Mouse (Mus musculus) heart, embryonic 10.5 days (tissue): ENCODE data around the gene Col20a1. TPM values are rescaled to one million over a fixed set of nuclear protein-coding genes. Genes with fewer than 3 reads are reported as not detected.

ENCODE experiments used
- DNase-seq: peaks from one replicate; pipeline ENCODE4 v3.0.0-alpha.2; 2017; ENCODE audit warnings: low spot score
- H3K27ac ChIP-seq: fragments of 300-500 bp; sonication (generic); 2 replicates; pipeline ENCODE4 v1.5.1; 2016; ENCODE audit warnings: mild to moderate bottlenecking
- H3K27me3 ChIP-seq: fragments of 300-500 bp; sonication (generic); 2 replicates; pipeline ENCODE4 v1.6.1; 2016; ENCODE audit warnings: mild to moderate bottlenecking; ENCODE audit not compliant: poor library complexity, insufficient read depth, severe bottlenecking
- H3K36me3 ChIP-seq: fragments of 300-500 bp; sonication (generic); 2 replicates; pipeline ENCODE4 v1.6.1; 2016; ENCODE audit warnings: mild to moderate bottlenecking, moderate library complexity
- H3K4me1 ChIP-seq: fragments of 300-500 bp; sonication (generic); 2 replicates; pipeline ENCODE4 v1.6.1; 2016; ENCODE audit warnings: mild to moderate bottlenecking
- H3K4me3 ChIP-seq: fragments of 300-500 bp; sonication (generic); 2 replicates; pipeline ENCODE4 v1.5.1; 2016; ENCODE audit warnings: mild to moderate bottlenecking, moderate library complexity
- H3K9me3 ChIP-seq: fragments of 300-500 bp; sonication (generic); 2 replicates; pipeline ENCODE4 v1.6.1; 2016; ENCODE audit warnings: mild to moderate bottlenecking, moderate library complexity
- WGBS: fragments of 180-500 bp; shearing (Covaris S2); methylation state at CpG from one replicate; pipeline ENCODE4 v1.1.7; 2016; 5-methylcytosine and 5-hydroxymethylcytosine counted together
- polyA plus RNA-seq: library from polyadenylated mRNA; unstranded; fragments of >200 nt; fragmentation: Nextera tagmentation; extraction: Ambion mirVana; gene quantifications from 2 replicates; pipeline ENCODE4 v1.2.1, GENCODE M21; 2016

The Col20a1 gene
- polyA plus RNA-seq, 1 experiment from 2014 or later: 0.20 TPM

DNA sequence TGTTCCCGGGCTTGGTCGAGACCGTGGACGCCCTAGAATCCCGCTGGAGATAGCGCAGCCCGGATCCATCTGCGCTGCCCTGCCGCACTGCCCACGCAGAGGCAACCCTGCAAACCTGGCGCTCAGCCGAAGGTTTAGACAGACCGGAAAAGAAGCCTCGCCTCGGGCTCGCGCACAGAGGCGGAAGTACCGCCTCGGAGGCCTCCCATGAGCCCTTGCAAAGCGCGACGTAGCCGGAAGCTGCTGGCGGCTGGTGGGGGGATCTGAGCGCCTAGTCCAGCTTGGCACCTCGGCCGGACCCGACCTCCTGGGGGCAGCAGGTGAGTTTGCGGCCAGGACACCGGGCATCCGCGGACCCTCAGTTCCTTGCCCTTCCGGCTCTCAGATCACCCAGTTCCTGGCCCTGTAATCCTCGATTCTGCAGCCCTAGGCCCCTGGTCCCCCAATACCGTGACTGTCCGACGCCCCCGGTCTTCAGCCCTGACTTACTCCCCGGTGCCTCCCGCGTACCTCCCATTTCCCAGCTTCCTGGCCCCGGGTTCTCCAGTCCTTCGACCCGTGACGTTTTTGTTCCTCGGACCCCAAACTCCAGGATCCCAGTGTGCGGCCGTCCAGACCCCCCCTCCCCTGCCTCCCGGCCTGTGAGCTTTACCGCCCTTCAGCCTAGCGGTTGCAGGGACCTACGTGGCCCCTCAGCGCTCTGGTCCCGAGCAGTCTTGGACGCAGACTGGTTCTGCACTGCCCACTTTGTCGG lies 19.1 kb upstream of the Col20a1 start, which contains the start of gene Arfgap1:
TSS of gene Arfgap1 (plus strand) at position 216 of the 754 bp plus-strand sequence.
- peaks cover 32% of the 10 kb centered on the region for H3K36me3 ChIP-seq
- peak; percentile 96 for DNase-seq
- peaks cover 33% of the 10 kb centered on the region for H3K4me1 ChIP-seq
- peak within 1 kb of the TSS; percentile 95 for H3K27ac ChIP-seq
- peak within 1 kb of the TSS; percentile 96 for H3K4me3 ChIP-seq
- WGBS: under 1% methylated on average over 57 of the region's 57 CpGs
- no peaks in the 10 kb centered on the region for H3K27me3 ChIP-seq
- H3K9me3 ChIP-seq: no peaks in the 10 kb centered on the region

DNA sequence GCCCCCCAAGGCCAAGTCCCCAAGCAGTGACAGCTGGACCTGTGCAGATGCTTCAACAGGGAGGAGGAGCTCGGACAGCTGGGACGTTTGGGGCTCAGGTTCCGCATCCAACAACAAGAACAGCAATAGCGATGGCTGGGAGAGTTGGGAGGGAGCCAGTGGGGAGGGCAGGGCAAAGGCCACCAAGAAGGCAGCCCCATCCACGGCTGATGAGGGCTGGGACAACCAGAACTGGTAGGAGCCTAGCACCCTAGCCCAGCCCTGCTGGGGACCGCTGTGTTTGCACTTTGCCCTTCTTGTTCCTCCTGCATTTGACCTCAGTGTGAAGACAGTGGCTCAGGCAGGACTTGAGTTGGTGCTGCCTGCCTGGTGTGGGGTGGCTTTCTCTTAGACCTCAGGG lies 5.2 kb upstream of the Col20a1 start:
- Histone ChIP-seq H3K27me3 (no peaks in the 10 kb centered on the region), H3K9me3 (no peaks in the 10 kb centered on the region), H3K27ac (no peak overlapping the region), H3K4me1 (0 out of 2 replicates have a peak, but pooled peaks cover 2% of the 10 kb centered on the region), H3K36me3 (peaks cover 73% of the 10 kb centered on the region), H3K4me3 (no peak overlapping the region)
- WGBS: 93% methylated on average over 6 of the region's 6 CpGs
- DNase-seq: no peak

DNA sequence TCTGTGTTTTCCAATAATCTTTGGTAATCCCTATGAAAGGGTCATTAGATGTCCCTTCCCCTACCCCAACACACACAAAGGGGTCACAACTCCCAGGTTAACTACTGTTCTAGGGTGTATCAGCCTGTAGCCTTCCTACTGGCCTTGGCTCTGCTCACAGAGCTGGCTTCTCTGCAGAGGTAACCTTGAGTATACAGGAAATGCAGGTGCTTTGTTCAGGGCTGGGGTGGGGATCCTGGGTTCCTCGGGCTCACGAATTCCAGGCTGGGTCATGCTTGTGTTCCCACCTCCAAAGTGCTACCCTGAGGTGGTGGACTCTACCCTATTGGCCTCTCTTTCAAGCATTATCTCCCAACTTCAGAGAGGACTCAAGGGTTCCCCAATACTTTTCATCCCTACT lies 700 bp upstream of the Col20a1 start:
- Histone ChIP-seq H3K4me1 (peaks cover 22% of the 10 kb centered on the region), H3K27me3 (no peaks in the 10 kb centered on the region), H3K9me3 (no peaks in the 10 kb centered on the region), H3K4me3 (no peak overlapping the region), H3K27ac (no peak overlapping the region), H3K36me3 (peaks cover 28% of the 10 kb centered on the region)
- WGBS: 88% methylated on average over 2 of the region's 2 CpGs
- DNase-seq: no peak

DNA sequence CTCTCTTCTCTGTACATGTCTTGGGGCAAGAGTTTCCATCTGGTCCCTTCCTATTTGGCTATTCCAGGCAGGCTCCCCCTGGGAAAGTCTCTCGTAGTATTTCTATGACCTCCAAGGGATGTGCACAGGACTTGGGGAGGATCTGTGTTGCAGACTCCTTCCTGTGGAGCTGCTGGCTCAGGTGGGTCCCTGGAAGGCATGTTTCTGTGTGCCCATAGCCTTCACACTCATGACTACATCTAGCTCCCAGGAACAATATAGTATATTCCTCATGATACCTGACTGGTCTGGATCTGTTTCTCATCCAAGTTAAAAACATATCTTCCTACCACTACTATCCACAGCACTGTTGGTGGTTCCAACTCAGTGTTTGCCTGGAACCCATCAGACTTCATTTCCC lies 666 bp downstream of the Col20a1 start:
- H3K36me3 ChIP-seq: peaks cover 14% of the 10 kb centered on the region
- H3K4me3 ChIP-seq: no peak overlapping the region
- WGBS: 87% methylated on average over 1 of the region's 1 CpGs
- no peak for DNase-seq
- H3K9me3 ChIP-seq: no peaks in the 10 kb centered on the region
- H3K27me3 ChIP-seq: no peaks in the 10 kb centered on the region; the same call in 1 of the 2 replicates
- H3K27ac ChIP-seq: no peak overlapping the region
- peaks cover 22% of the 10 kb centered on the region for H3K4me1 ChIP-seq

DNA sequence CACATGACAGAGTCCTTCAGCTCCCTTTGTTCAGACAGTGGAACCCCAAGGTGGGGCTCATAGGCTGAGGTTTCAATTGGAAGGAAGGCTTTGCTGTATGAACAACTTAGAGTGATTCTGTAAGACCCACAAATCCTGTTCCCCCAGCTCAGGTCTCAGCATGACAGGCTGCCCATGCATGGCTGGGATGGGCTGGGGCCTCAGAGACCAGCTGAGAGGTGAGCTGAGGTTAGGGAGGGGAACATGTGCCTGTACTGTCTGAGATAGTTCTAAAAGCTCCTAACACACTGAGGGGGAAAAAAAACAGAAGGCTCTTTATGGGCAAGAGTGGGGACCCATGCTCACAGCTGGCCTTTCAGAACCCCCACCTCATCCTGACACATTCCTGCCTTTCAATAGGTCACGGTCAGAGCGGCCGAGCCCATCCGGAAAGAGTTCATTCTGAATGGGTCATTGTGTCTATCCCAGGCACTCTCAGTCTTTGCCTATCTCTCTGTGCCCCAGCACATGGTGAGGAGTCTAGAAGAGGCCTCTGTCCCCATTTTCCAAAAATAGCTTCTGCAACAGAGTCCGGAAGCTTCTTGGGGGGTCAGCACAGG lies 1.2 kb downstream of the Col20a1 start:
- H3K27ac ChIP-seq: peak overlapping the region; percentile 59
- DNase-seq: no peak
- H3K27me3 ChIP-seq: no peaks in the 10 kb centered on the region; the same call in 1 of the 2 replicates
- no peak overlapping the region for H3K4me3 ChIP-seq
- 53% methylated on average over 5 of the region's 5 CpGs for WGBS
- H3K4me1 ChIP-seq: peaks cover 22% of the 10 kb centered on the region
- H3K9me3 ChIP-seq: no peaks in the 10 kb centered on the region
- H3K36me3 ChIP-seq: peaks cover 9% of the 10 kb centered on the region; the same call in 1 of the 2 replicates

DNA sequence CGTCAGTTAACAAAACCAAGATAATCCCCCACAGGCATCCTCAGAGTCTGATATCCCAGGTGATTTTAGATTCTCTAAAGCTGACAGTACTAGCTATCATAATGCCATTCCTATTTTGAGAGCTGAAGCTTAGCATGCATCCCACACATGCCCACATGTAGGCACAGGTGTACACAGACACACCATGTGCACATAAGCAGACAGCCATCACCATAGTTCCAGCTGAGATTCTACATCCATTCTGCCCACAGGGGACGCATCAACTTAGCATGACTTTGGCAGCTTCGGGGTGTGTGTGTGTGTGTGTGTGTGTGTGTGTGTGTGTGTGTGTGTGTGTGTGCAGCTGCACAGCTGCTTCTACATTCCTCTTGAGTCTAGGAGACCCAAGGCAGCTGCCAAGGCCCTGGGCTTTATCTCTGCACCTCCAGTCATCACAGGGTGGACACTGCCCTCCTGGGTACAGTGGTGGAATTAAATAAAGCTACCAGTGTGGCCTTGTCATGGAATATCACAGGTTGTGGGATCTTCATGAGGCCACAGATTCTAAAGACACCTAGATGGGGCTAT lies 2.1 kb downstream of the Col20a1 start:
- no peak for DNase-seq
- peaks cover 27% of the 10 kb centered on the region for H3K4me1 ChIP-seq
- H3K4me3 ChIP-seq: no peak overlapping the region
- no peaks in the 10 kb centered on the region; the same call in 1 of the 2 replicates for H3K27me3 ChIP-seq
- WGBS: 73% methylated on average over 3 of the region's 3 CpGs
- no peaks in the 10 kb centered on the region for H3K9me3 ChIP-seq
- H3K36me3 ChIP-seq: no peaks in the 10 kb centered on the region
- H3K27ac ChIP-seq: no peak overlapping the region

DNA sequence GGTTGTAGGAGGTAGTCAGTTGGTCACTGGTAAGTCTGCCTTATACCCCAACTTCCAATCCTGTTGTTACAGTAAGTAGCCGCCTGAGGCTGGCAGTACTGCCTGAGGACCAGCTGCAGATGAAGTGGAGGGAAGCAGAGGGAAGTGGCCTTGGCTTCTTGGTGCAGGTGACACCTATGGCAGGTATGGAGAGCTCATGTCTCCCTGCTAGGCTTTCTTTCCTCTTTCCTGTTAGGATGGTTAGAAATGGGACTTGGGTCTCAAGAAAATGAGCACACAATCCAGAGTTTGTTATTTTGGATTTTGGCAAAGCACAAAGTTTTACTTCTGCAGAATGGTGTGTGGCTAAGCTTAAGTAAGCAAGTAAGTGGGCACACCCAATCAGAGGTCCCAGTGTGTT lies 2.6 kb downstream of the Col20a1 start:
- Histone ChIP-seq H3K4me3 (no peak overlapping the region), H3K27me3 (peaks cover 3% of the 10 kb centered on the region; the same call in 1 of the 2 replicates), H3K9me3 (no peaks in the 10 kb centered on the region), H3K36me3 (no peaks in the 10 kb centered on the region), H3K27ac (no peak overlapping the region), H3K4me1 (peaks cover 27% of the 10 kb centered on the region)
- WGBS: 74% methylated on average over 1 of the region's 1 CpGs
- no peak for DNase-seq

DNA sequence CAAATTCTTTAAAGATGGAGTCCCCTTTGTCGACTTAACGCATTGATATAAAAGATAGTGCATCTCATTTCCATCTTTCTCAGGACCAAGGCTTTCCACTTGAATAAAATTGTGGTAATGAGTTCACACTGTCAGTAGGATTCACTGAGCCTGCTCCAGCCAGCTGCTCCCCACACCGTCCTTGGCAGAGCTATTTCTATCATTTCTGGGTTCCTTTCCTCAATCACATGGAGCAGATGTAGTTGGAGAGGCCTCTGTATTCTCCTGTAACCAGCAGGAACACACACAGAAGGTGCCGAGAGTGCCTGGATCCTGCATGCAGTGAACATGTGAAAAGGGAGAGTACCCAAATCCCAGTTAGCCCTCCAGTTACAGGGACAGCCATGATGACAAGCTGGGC lies 4.0 kb downstream of the Col20a1 start:
- Histone ChIP-seq H3K4me1 (peaks cover 27% of the 10 kb centered on the region), H3K27ac (no peak overlapping the region), H3K27me3 (peaks cover 17% of the 10 kb centered on the region; the same call in 1 of the 2 replicates), H3K4me3 (no peak overlapping the region), H3K36me3 (no peaks in the 10 kb centered on the region), H3K9me3 (no peaks in the 10 kb centered on the region)
- WGBS: 68% methylated on average over 4 of the region's 4 CpGs
- no peak for DNase-seq

DNA sequence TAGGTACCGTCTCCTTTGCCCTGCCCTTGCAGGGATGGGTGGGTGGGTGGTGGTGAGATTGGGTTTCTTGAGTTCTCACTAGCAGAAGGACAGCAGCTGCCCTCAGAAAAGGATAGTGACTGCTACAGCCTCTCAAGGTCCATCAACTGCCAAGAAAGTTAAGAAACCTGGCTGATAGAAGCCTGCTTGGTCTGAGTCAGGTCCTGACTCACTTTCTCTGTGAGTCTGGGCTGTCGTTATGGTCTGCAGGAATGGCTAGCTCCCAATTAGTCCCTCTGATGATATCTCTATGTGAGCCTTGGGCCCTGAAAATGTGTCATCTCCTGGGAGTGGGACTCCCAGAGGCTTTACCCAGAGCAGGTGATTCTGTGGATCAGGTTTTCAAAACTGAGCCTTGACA lies 8.0 kb downstream of the Col20a1 start:
- WGBS: 70% methylated on average over 2 of the region's 2 CpGs
- Histone ChIP-seq H3K27ac (no peak overlapping the region), H3K27me3 (peaks cover 30% of the 10 kb centered on the region; the same call in 1 of the 2 replicates), H3K36me3 (no peaks in the 10 kb centered on the region), H3K4me1 (0 out of 2 replicates have a peak, but pooled peaks cover 5% of the 10 kb centered on the region), H3K9me3 (no peaks in the 10 kb centered on the region), H3K4me3 (no peak overlapping the region)
- no peak for DNase-seq

DNA sequence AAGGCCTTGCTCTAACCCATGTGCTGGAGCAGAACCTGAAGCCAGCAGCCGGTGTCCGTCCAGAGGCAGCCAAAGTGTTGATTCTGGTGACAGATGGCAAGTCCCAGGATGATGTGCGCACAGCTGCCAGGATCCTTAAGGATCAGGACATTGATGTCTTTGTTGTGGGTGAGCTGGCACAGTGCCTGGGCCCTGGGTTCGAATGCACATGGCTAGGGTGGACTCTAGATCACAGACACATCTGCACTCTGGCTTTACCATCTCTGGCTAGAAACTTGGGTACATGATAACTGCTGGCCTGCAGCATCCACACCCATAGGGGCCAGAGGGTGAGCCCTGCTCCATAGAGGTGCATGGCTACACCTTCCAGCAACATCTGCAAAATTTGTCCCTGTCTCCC lies 9.1 kb downstream of the Col20a1 start:
- no peak for DNase-seq
- Histone ChIP-seq H3K36me3 (no peaks in the 10 kb centered on the region), H3K27me3 (peaks cover 40% of the 10 kb centered on the region)

DNA sequence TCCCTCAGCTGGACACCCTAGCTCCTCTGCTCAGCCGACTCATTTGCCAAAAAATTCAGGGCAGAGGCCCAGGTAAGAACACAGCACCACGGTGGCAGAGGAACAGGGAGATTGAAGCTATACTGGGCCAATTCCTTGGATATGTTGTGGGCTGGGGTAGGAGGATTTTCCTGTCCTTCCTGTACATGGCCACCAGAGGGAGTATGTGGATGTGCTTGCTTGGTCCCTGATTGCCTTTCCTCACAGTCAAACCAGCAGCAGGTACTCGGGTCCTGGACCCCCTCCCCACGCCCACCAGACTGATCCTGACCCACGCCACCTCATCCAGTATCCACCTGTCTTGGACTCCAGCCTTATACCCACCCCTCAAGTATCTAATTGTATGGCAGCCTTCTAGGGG lies 10.1 kb downstream of the Col20a1 start:
- Histone ChIP-seq H3K27ac (no peak overlapping the region), H3K36me3 (no peaks in the 10 kb centered on the region), H3K9me3 (no peaks in the 10 kb centered on the region), H3K27me3 (peaks cover 50% of the 10 kb centered on the region), H3K4me1 (0 out of 2 replicates have a peak, but pooled peaks cover 5% of the 10 kb centered on the region), H3K4me3 (no peak overlapping the region)
- WGBS: 15% methylated on average over 5 of the region's 5 CpGs
- no peak for DNase-seq

More for the DNA sequence above, 9.1 kb downstream of the Col20a1 start:
- 80% methylated on average over 4 of the region's 4 CpGs for WGBS
- H3K27ac ChIP-seq: no peak overlapping the region
- H3K4me3 ChIP-seq: no peak overlapping the region
- no peaks in the 10 kb centered on the region for H3K9me3 ChIP-seq
- H3K4me1 ChIP-seq: 0 out of 2 replicates have a peak, but pooled peaks cover 5% of the 10 kb centered on the region

DNA sequence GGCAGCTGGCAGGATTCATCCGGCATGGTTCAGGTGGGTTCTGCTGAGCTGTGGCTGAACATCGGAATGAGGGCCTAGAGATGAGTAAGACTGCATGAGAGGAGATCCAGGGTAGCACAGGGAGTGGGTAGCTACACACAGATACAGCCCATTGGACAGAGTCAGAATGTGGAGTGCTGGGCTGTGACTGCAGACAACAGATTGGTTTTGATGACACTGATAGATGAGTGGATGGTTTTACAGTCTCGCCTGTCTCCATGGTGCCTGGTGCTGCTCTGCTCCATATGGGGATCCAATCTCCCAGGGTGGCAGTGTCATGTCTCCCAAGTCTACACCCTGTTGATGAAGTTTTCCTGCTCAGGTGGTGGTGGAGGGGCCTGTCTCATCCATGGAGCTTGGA lies 10.6 kb downstream of the Col20a1 start:
- Histone ChIP-seq H3K36me3 (no peaks in the 10 kb centered on the region), H3K9me3 (no peaks in the 10 kb centered on the region), H3K4me1 (0 out of 2 replicates have a peak, but pooled peaks cover 5% of the 10 kb centered on the region), H3K4me3 (no peak overlapping the region), H3K27me3 (peaks cover 55% of the 10 kb centered on the region), H3K27ac (no peak overlapping the region)
- DNase-seq: no peak
- WGBS: 72% methylated on average over 3 of the region's 3 CpGs

DNA sequence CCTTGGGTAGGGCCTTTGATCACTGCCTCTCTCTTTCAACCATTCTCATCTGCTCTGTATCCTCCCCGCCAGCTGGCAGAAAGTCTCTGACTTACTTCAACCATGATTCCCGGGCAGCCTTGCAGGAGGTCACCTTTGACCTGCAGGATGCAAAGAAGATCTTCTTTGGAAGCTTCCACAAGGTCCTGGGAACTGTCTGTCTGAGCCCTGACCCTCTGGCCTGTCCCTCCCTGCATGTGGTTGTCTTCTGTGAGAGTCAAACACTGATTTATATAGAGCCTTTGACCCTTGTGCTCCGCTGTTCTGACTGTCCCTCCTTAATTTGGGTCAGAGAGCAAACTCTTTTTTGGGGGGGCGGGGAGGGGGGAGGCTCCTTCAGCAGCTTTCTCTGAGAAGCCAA lies 20.7 kb downstream of the Col20a1 start:
- Histone ChIP-seq H3K4me3 (no peak overlapping the region), H3K36me3 (no peaks in the 10 kb centered on the region), H3K27me3 (peaks cover 68% of the 10 kb centered on the region), H3K9me3 (no peaks in the 10 kb centered on the region), H3K27ac (no peak overlapping the region), H3K4me1 (no peaks in the 10 kb centered on the region; the same call in 1 of the 2 replicates)
- 66% methylated on average over 4 of the region's 4 CpGs for WGBS
- DNase-seq: no peak
